Mouse (Mus musculus): Measurements from ENCODE around the gene Tfap4. TPM values are rescaled to one million over a fixed set of nuclear protein-coding genes. Genes with fewer than 3 reads are reported as not detected.
A peak's percentile ranks its signal among the peaks of the same experiment; 100 is the strongest.

Tfap4 gene
- total and polyA plus RNA-seq, 2 experiments from 2014 or later, result 7.0 to 7.8 TPM

DNA sequence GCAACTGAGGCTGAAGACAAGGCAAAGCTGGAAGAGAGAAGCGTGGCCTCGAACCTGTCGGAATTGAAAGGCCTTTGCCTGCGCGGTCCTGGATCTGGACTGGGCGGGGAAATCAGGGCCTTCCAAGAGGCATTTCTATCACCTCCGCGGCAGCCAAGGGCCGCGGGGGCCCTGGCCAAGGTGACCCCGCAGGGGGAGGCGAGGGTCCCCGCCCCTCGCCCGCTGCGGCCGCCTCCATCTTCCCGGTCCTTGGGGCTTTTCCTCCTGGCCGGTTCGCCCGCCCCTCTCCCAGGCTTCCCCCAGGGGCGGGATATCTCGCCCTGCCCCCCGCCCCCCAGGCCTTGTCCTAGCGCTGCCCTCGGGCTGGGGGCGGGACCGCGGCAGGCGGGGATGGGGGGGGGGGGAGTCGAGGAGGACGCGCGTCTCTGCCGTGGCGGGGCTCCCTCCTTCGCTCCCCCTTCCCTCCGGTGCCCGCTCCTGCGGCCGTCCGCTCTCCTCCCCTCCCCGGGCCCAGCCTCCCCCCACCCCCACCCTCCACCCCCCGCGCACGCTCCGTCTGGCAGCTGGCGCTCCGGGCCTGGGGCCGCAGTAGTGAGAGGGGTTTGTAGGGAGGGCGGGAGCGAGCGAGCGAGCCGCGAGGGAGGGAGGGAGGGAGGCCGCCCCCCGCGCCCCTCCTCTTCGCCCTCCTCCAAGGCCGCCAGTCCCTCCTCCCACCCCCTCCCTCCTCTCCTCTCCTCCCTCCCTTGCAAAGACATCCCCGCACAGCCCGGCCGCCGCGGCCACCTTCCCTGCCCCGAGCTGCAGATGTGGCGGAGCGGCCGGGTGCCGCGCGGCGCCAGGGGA, 34.5 kb upstream of the Tfap4 start, which contains the start of gene Glis2:
Glis2 (plus strand) TSS at position 743 of the 843 bp plus-strand sequence.
- WGBS, result 0% methylated on average over 27 of the region's 74 CpGs
- Histone ChIP-seq H3K27me3 (ENCODE audit: insufficient read depth, low read length) (no peaks in the 10 kb centered on the region), H3K36me3 (ENCODE audit: insufficient read depth, low read length) (no peaks in the 10 kb centered on the region), H3K9ac (replicated peaks; ENCODE audit: low read length) (peak within 1 kb of the TSS; percentile 91), H3K9me3 (ENCODE audit: low read length) (no peaks in the 10 kb centered on the region), H3K27ac (peak within 1 kb of the TSS; percentile 90), H3K4me1 (ENCODE audit: insufficient read depth, low read length) (peaks cover 42% of the 10 kb centered on the region), H3K4me3 (ENCODE audit: low read length) (peak within 1 kb of the TSS; percentile 86), H3K4me2 (ENCODE audit: low read depth, low read length) (peak within 1 kb of the TSS; percentile 86)
- peak; percentile 92 for DNase-seq (ENCODE audit: low spot score)
- peak; percentile 89 for ATAC-seq
- no peak for TF ChIP-seq CTCF (IDR thresholded peaks at IDR 0.05; ENCODE audit: low read depth)

- H3K4me3 ChIP-seq (ENCODE audit: low read length), result peak overlapping the region; percentile 86
- ATAC-seq, result peak; percentile 13; the same call in 1 of the 2 replicates
- peak overlapping the region; percentile 90 for H3K27ac ChIP-seq
- DNase-seq (ENCODE audit: low spot score), result peak; percentile 86
- TF ChIP-seq CTCF (IDR thresholded peaks at IDR 0.05; ENCODE audit: low read depth), result peak; percentile 70
- H3K36me3 ChIP-seq (ENCODE audit: insufficient read depth, low read length), result no peaks in the 10 kb centered on the region
- no peaks in the 10 kb centered on the region for H3K9me3 ChIP-seq (ENCODE audit: low read length)
- H3K4me2 ChIP-seq (ENCODE audit: low read depth, low read length), result peak overlapping the region; percentile 86
- no peaks in the 10 kb centered on the region for H3K27me3 ChIP-seq (ENCODE audit: insufficient read depth, low read length)
- 10% methylated on average over 32 of the region's 32 CpGs for WGBS
- peaks cover 34% of the 10 kb centered on the region for H3K4me1 ChIP-seq (ENCODE audit: insufficient read depth, low read length)
- peak overlapping the region; percentile 91 for H3K9ac ChIP-seq (replicated peaks; ENCODE audit: low read length)
These were observed 33.5 kb upstream of the Tfap4 start for GRCm38 (mm10) chr16:4592909-4593875.

GRCm38 (mm10) chr16:4590236-4590635, 30.6 kb upstream of the Tfap4 start:
- Histone ChIP-seq H3K4me1 (ENCODE audit: insufficient read depth, low read length) (peaks cover 9% of the 10 kb centered on the region), H3K36me3 (ENCODE audit: insufficient read depth, low read length) (no peaks in the 10 kb centered on the region), H3K9ac (replicated peaks; ENCODE audit: low read length) (no peak overlapping the region), H3K27me3 (ENCODE audit: insufficient read depth, low read length) (no peaks in the 10 kb centered on the region), H3K4me2 (ENCODE audit: low read depth, low read length) (no peak overlapping the region), H3K4me3 (ENCODE audit: low read length) (no peak overlapping the region), H3K9me3 (ENCODE audit: low read length) (no peaks in the 10 kb centered on the region), H3K27ac (no peak overlapping the region)
- 95% methylated on average over 9 of the region's 9 CpGs for WGBS
- peak; percentile 28 for DNase-seq (ENCODE audit: low spot score)
- no peak for TF ChIP-seq CTCF (IDR thresholded peaks at IDR 0.05; ENCODE audit: low read depth)
- no peak for ATAC-seq

DNA sequence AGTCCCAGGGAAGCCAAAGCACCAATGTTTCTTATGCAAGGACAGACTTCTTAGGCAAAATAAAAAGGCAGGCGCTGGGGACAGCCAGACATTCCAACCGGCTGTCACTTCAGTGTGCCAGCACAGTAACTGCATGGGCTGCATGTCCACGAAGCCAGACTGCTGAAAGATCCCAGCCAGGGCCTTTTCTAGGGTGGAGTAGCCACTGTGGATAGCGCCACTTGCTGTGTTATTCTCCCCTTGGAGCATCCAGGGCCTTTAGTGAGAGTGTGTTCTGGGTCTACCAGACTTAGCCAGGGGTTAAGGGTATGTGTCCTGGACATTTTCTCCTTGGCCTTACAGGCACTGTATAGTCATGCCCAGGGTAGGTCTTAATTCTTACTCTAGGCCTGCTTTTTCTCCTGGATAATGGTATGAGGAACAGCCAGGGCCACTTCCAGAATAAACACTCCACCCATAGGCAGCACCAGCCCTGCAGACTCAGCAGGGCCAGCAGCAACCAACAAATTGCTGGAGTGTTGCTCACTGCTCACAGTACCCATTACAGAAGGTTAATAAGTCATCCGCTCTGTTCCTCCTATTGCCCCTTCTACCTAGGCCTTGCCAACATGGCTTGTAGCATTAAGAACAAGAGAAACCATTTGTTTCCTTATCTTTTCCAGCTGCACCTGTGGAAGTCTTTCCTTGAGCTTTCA, 28.0 kb upstream of the Tfap4 start:
- 47% methylated on average over 5 of the region's 5 CpGs for WGBS
- DNase-seq (ENCODE audit: low spot score), result no peak
- H3K27me3 ChIP-seq (ENCODE audit: insufficient read depth, low read length), result no peaks in the 10 kb centered on the region
- no peak overlapping the region for H3K9ac ChIP-seq (replicated peaks; ENCODE audit: low read length)
- TF ChIP-seq CTCF (IDR thresholded peaks at IDR 0.05; ENCODE audit: low read depth), result no peak
- H3K4me3 ChIP-seq (ENCODE audit: low read length), result no peak overlapping the region
- H3K36me3 ChIP-seq (ENCODE audit: insufficient read depth, low read length), result no peaks in the 10 kb centered on the region
- peaks cover 8% of the 10 kb centered on the region for H3K4me1 ChIP-seq (ENCODE audit: insufficient read depth, low read length)
- no peak overlapping the region for H3K4me2 ChIP-seq (ENCODE audit: low read depth, low read length)
- no peak for ATAC-seq
- no peaks in the 10 kb centered on the region for H3K9me3 ChIP-seq (ENCODE audit: low read length)
- H3K27ac ChIP-seq, result peak overlapping the region; percentile 65; the same call in 1 of the 2 replicates

DNA sequence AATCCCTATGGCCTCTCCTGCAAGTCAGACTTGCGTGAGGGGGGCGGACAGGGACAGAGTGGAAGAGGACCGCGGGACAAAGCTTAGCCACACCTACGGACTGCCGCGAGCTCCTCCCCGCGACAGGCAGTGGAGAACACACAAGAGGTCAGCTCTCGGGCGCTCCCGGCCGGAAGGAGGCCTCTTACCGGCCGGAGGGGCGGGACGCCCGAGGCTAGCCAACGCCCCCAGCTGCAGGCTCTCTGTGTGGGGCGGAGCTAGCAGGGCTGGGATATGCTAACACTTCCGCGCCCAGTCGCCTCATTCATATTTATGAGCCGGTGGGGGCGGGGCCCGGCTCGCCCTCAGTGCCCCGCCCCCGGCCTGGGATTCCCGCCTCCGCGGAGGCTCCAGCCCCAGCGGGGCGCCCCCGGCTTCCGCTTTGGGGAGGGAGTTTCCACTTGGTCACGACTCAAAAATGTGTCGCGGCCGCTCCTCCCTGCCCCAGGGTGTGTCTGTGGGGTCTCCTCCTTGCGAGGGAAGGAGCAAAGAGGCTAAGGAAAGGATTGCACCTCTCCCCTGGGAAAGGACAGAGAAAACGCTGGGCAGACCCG, 27.0 kb upstream of the Tfap4 start:
- Histone ChIP-seq H3K27me3 (ENCODE audit: insufficient read depth, low read length) (no peaks in the 10 kb centered on the region), H3K36me3 (ENCODE audit: insufficient read depth, low read length) (no peaks in the 10 kb centered on the region), H3K4me1 (ENCODE audit: insufficient read depth, low read length) (peaks cover 3% of the 10 kb centered on the region; the same call in 1 of the 2 replicates), H3K9me3 (ENCODE audit: low read length) (no peaks in the 10 kb centered on the region), H3K4me3 (ENCODE audit: low read length) (peak overlapping the region; percentile 54), H3K4me2 (ENCODE audit: low read depth, low read length) (peak overlapping the region; percentile 78), H3K27ac (peak overlapping the region; percentile 65), H3K9ac (replicated peaks; ENCODE audit: low read length) (peak overlapping the region; percentile 53)
- 0 out of 2 replicates have a peak, but pooled peaks have one; percentile 33 for TF ChIP-seq CTCF (IDR thresholded peaks at IDR 0.05; ENCODE audit: low read depth)
- peak; percentile 95 for DNase-seq (ENCODE audit: low spot score)
- peak; percentile 98 for ATAC-seq
- under 1% methylated on average over 43 of the region's 43 CpGs for WGBS
